In the genomic region with DNA sequence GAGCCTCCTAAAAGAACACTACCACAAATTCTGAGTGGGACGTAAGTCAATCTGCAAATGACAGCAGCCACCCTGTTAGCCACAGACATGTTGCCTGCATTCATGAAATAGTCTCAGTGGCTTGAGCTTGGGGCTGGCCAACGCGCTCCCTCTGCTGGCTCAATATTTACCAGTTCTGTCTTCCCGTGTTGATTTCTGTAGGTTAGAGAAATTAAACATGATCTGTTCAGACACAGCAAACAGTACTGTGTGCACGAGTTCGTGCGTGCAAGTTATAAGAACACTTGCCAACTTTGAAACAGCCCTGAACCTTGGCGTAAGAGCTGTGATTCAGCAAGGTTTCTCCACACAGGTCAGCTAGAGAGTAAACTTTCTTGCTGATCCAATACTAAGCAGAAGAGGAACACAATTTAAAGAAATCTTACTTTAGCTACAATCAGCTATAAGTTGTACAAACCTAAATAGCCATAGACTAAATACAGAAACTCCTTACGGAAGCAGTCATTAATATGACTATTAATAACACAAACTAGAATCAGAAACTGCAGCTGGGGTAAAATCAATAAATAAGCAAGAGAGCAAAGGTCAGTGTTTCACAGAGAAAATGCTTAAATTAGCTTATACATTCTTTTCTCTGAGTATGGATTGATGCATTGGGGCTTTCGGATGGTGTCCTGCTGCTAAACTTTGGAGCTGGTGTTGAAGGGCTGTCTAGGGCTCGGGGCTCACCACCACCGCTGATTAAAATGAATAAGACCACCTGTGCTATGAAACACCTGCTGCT, we compare ENCODE assay signal across 9 mouse cellular contexts. TPM values are rescaled to one million over a fixed set of nuclear protein-coding genes. Genes with fewer than 3 reads are reported as not detected.
DNase-seq lines count a peak whose midpoint lies in the region; ATAC-seq lines count a peak whose summit lies in the region.
"Had no signal": no experiment of that assay in that cellular context is flagged by ENCODE, and none has a peak within 500 bp of the region (broad histone marks: within the 10 kb centered on the region; RNA-seq: fewer than 3 reads in every experiment).

No protein-coding gene starts in this region.

- intact Hi-C loops in gastrocnemius, postnatal 14 days (cut with DNase I; ENCODE audit: low total_unique reads), result no loop called here
- intact Hi-C loops in gastrocnemius, postnatal 36 days (cut with DNase I), result no loop called here
- intact Hi-C loops in left cerebral cortex, postnatal 36 days (cut with DNase I), result loop anchor here (2.0 kb wide), 1 partner anchor 90 kb away; no protein-coding TSS in a partner anchor

- peak; percentile 39 to 49; a peak in 3 of 4 replicates for ATAC-seq in hematopoietic stem cell, adult 5-6 weeks (replicated peaks in 1 of 2; ENCODE audit: insufficient read depth in 1 of 2, low FRiP score in 2 of 2, low TSS enrichment in 1 of 2, low read depth in 1 of 2, poor library complexity in 2 of 2, severe bottlenecking in 2 of 2)

- DNase-seq in gastrocnemius, postnatal 14 days, result peak; percentile 5
- no peak for DNase-seq in gastrocnemius, postnatal 36 days
- peak; percentile 84 for DNase-seq in A20 (ENCODE audit: low read depth, low spot score)
- peak; percentile 13 to 36 for DNase-seq in adrenal gland, postnatal 36 days
- peak; percentile 11 to 17 for DNase-seq in left cerebral cortex, postnatal 36 days (ENCODE audit: low spot score in 2 of 2)
- peak; percentile 39 to 62 for DNase-seq in right cerebral cortex, postnatal 10 days (ENCODE audit: low spot score in 2 of 2)
- no peak for DNase-seq in T-cell, adult 2 months (ENCODE audit: low spot score)

RNA-seq across cellular contexts. Expression of a gene that starts 31.9 kb away (rescaled TPM):
- not detected for total RNA-seq in gastrocnemius, postnatal 14 days (2021)
- total RNA-seq in gastrocnemius, postnatal 36 days (2021), result not detected
- total RNA-seq in adrenal gland, postnatal 36 days (2021), result not detected
- not detected in 2 replicates for total RNA-seq in hematopoietic stem cell, adult 5-6 weeks (2017)
- not detected for total RNA-seq in left cerebral cortex, postnatal 36 days (2021)
- total RNA-seq: gastrocnemius, postnatal 4 days had no signal

Comparison
In these comparisons a context has a peak if more than half of its experiments do, and no peak if none do; other contexts are left out.
1. DNase-seq: peak in gastrocnemius, postnatal 14 days (single experiment), A20 (single experiment), adrenal gland, postnatal 36 days (2 of 2), left cerebral cortex, postnatal 36 days (2 of 2) and right cerebral cortex, postnatal 10 days (2 of 2); none in gastrocnemius, postnatal 36 days (0 of 2) and T-cell, adult 2 months (single experiment).